Mouse (Mus musculus): ENCODE results near the gene Gan. TPM values are rescaled to one million over a fixed set of nuclear protein-coding genes. Genes with fewer than 3 reads are reported as not detected.

The Gan gene
- total RNA-seq (2021) = 10 to 100 TPM in 1 of 2 experiments, 1 to 10 TPM in 1; 7.7 to 12.1 TPM
- long read RNA-seq, experiment 1, partial matches to known transcripts = 0 of 2 reads
- long read RNA-seq, experiment 1, other reads (novel, unspliced or antisense) = 2 of 2 reads
- long read RNA-seq, experiment 2, partial matches to known transcripts = 0 of 2 reads
- long read RNA-seq, experiment 2, other reads (novel, unspliced or antisense) = 1 of 2 reads

GRCm38 (mm10) chr8:117158135-117158761 lies at the start of gene Gan:
Gan (plus strand) TSS chr8:117158135.
- peak; percentile 74 for DNase-seq

- no peak for DNase-seq
These were observed 48.8 kb upstream of the Gan start for GRCm38 (mm10) chr8:117109018-117109711.

- peak; percentile 83 for DNase-seq
These were observed 48.0 kb upstream of the Gan start for GRCm38 (mm10) chr8:117109801-117110390.

GRCm38 (mm10) chr8:117111641-117112040 lies 46.3 kb upstream of the Gan start:
- no peak for DNase-seq

- no peak for DNase-seq
These were observed 45.7 kb upstream of the Gan start for GRCm38 (mm10) chr8:117112261-117112660.

GRCm38 (mm10) chr8:117115094-117115493 lies 42.8 kb upstream of the Gan start:
- DNase-seq = no peak

- peak; percentile 45 for DNase-seq
These were observed 42.1 kb upstream of the Gan start for GRCm38 (mm10) chr8:117115676-117116446.

- no peak for DNase-seq
These were observed 41.4 kb upstream of the Gan start for GRCm38 (mm10) chr8:117116534-117116933.

GRCm38 (mm10) chr8:117118409-117118808 lies 39.5 kb upstream of the Gan start:
- no peak for DNase-seq

GRCm38 (mm10) chr8:117121277-117121676 lies 36.7 kb upstream of the Gan start:
- no peak for DNase-seq

GRCm38 (mm10) chr8:117123850-117124633 lies 33.9 kb upstream of the Gan start:
- no peak for DNase-seq

GRCm38 (mm10) chr8:117125854-117126253 lies 32.1 kb upstream of the Gan start:
- DNase-seq = no peak

GRCm38 (mm10) chr8:117126411-117126810 lies 31.5 kb upstream of the Gan start:
- no peak for DNase-seq

- no peak for DNase-seq
These were observed 30.9 kb upstream of the Gan start for GRCm38 (mm10) chr8:117127063-117127462.

- no peak for DNase-seq
These were observed 24.2 kb upstream of the Gan start for GRCm38 (mm10) chr8:117133702-117134101.

GRCm38 (mm10) chr8:117136351-117136750 lies 21.6 kb upstream of the Gan start:
- no peak for DNase-seq

GRCm38 (mm10) chr8:117136763-117137162 lies 21.2 kb upstream of the Gan start:
- no peak for DNase-seq

GRCm38 (mm10) chr8:117137357-117137756 lies 20.6 kb upstream of the Gan start:
- DNase-seq = no peak

GRCm38 (mm10) chr8:117148520-117148919 lies 9.4 kb upstream of the Gan start:
- no peak for DNase-seq

- DNase-seq = no peak
These were observed 1.8 kb upstream of the Gan start for GRCm38 (mm10) chr8:117156149-117156548.

All from adrenal gland, postnatal 10 days (tissue).